Mouse (Mus musculus): Measurements from ENCODE around the gene Pmpca. TPM values are rescaled to one million over a fixed set of nuclear protein-coding genes. Genes with fewer than 3 reads are reported as not detected.
A peak's percentile ranks its signal among the peaks of the same experiment; 100 is the strongest.

The Pmpca gene
- polyA plus RNA-seq, 1 experiment = 106 TPM

GRCm38 (mm10) chr2:26423086-26423485 lies 33.9 kb downstream of the Pmpca start:
- DNase-seq (ENCODE audit: extremely low spot score in 1 of 2, low spot score in 1 of 2) = no peak

- DNase-seq (ENCODE audit: extremely low spot score in 1 of 2, low spot score in 1 of 2) = no peak
These were observed 35.4 kb downstream of the Pmpca start for GRCm38 (mm10) chr2:26424541-26424940.

DNA sequence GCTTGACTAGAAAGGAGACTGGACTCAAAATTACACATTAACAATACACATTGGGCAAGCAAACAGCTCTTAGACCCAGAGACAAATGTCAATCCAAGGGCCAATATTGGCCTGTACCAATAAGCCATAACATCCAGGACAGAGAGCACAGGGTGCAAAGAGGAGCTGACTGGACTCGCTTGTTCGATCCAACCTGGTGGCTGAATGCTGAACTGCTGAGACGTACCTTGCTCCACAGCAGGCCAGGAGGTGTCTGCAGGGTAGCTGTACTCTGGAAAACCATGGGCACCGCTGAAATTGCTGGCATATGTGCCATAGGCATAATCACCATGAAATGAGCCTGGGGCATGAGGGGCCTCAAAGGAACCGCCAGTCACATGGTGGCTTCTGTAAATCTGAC lies 40.7 kb downstream of the Pmpca start:
- DNase-seq (ENCODE audit: extremely low spot score in 1 of 2, low spot score in 1 of 2) = no peak

DNA sequence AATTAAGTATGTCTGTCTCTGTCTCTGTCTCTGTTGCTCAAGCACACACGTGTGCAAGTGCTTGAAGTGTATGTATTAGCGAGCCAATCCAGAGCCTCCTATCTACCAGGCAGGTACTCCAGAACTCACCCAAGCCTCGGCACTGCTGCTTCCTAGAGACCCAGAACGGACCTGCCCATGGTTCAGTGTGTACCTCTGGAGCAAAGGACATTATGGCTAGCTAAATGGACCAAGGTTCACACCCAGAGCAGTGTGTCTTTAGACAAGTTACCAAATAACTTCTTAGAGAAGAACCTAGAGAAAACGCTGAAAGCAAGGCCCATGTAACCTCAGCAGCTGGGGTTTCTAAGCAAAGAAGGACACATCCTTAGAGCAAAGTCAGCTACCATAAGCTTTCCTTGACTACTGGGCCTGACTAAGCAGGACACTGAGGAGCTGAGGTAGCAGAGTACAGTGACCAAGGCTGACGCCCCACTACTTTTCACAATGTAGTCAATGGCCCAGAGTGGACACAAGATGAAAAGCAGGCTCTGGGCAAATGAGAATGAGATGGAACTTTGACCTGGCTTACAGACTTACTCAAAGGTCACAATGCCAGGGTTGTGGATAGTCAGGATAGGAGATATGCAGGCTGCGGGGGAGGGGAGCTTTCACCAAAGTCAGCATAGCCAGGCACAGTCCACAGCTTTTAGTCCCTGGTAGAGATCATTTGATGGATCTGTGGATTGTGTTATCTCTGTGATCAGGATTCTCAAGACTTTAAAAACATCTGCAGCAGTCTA lies 45.8 kb downstream of the Pmpca start:
- DNase-seq (ENCODE audit: extremely low spot score in 1 of 2, low spot score in 1 of 2) = no peak

DNA sequence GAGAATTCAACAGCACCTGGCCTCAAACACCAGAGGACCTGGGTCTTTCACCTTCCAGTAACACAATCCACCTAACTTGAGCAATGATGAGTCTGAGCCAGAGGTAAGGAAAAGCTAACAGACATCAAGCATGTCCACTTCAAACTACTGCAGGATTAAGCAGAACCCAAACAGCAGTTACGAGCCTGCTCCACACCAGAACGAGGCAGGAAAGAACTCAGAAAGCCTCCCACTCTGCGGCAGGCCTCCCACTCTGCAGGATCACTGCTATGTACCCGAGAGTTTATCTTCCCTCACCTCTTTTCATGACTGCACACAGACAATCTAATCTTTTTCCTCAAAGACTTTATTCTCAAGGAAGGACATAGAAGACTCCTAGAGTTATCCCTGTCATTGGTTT lies 48.1 kb downstream of the Pmpca start:
- DNase-seq (ENCODE audit: extremely low spot score in 1 of 2, low spot score in 1 of 2) = peak in 1 of 2 experiments; percentile 73

GRCm38 (mm10) chr2:26438373-26438772 lies 49.2 kb downstream of the Pmpca start:
- no peak for DNase-seq (ENCODE audit: extremely low spot score in 1 of 2, low spot score in 1 of 2)

- no peak for DNase-seq (ENCODE audit: extremely low spot score in 1 of 2, low spot score in 1 of 2)
These were observed 50.5 kb downstream of the Pmpca start for GRCm38 (mm10) chr2:26439671-26440070.

DNA sequence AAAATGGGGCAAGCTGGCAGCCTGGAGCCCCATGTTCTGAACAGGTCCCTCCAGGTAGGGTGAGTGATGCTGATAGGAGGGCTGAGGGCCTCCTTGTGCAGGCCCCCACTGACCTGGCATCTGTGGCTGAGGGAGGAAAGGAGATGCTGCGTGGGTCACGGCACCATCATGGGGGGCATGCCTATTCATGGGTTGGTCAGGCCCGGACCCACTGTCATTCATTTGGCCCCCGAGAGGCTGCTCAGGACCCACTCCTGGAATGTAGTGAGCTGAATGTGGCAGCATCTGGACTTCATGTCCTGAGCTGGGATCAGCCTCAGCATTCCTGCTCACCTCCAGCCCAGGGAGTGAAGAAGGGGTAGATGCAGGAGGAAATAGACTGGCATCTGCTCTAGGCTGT lies 52.1 kb downstream of the Pmpca start:
- DNase-seq (ENCODE audit: extremely low spot score in 1 of 2, low spot score in 1 of 2) = no peak

DNA sequence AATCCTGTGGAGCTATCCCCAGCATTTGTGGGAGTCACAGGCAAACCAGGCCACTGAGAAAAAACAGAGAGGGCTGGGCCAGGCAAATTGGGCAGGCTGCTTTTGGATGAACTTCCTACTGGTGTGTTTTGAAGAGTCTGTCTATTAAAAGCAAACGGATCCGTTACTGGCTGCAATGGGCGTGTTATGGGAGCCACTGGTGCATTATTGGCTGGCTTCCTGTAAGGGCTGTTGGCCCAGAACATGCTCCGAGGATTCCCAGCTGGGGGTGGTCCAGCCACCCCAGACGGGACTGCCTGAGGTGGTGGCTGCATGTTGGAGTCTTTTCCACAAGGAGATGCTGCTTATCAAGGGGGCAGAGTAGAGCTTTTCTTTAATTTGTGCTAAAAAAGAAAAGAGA lies 52.5 kb downstream of the Pmpca start:
- no peak for DNase-seq (ENCODE audit: extremely low spot score in 1 of 2, low spot score in 1 of 2)

GRCm38 (mm10) chr2:26442843-26443242 lies 53.7 kb downstream of the Pmpca start:
- DNase-seq (ENCODE audit: extremely low spot score in 1 of 2, low spot score in 1 of 2) = no peak

- DNase-seq (ENCODE audit: extremely low spot score in 1 of 2, low spot score in 1 of 2) = no peak
These were observed 54.7 kb downstream of the Pmpca start for GRCm38 (mm10) chr2:26443876-26444275.

- DNase-seq (ENCODE audit: extremely low spot score in 1 of 2, low spot score in 1 of 2) = no peak
These were observed 55.2 kb downstream of the Pmpca start for GRCm38 (mm10) chr2:26444368-26444767.

GRCm38 (mm10) chr2:26444946-26445665 lies 56.0 kb downstream of the Pmpca start, which contains the start of gene Sec16a:
Gene Sec16a (minus strand): TSS chr2:26445216.
- peak; percentile 99 for DNase-seq (ENCODE audit: extremely low spot score in 1 of 2, low spot score in 1 of 2)

DNA sequence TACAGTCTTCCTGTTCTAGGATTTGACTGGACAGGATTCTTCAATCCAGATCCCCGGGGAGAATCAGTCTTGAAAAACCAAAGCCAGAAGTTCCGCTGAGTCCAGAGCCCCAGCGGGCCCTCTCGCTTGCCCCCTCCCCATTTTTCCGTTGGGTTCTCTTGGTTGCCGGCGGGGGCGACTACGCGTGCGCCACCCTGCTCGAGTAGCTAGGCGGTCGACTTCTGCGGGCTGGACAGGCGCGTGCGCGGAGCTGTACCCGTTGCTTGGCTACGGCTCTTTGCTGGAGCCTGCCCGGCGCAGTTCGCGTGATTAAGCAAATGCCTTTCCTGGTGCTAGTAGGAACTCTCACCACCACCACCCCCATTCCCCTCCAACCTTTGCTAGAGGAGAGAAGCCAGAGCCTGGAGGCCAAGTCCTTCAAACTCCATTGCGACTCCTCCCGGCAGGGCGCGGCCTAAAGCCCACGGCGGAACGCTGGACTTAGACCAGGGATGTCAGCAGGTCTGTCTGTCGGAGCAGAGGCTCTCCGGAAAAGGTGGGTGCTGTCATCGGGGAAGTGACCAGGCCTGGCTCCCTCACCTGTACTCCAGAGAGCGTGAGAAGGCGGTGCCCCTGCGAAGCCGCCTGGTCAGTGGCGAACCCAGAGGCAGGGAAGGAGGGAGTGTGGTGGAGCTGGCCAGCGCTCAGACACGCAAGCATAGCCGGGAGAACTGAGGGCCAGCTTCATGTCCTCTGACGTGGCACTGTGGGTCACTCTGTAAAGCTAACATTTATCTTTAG lies 56.7 kb downstream of the Pmpca start:
- DNase-seq (ENCODE audit: extremely low spot score in 1 of 2, low spot score in 1 of 2) = peak; percentile 92 to 93

DNA sequence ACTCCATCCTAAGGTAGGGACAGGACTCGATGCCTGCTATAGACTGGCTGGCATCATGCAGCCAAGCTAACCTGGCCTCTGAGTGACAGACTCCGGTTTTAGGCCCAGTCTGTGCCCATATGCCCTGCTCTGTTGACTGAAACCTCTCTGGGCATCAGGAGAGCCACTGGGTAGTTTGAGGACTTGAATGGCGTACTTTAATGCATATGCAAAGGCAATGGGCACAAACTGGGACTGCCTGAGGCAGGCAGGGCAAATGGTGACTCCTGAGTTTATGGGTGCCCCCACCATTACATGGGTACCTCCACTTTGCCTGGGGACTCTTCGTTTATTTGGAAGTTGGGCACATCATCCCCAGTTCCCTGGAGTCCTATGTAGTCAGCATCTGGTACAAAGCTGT lies 57.5 kb downstream of the Pmpca start:
- DNase-seq (ENCODE audit: extremely low spot score in 1 of 2, low spot score in 1 of 2) = no peak

Other genes starting within 250 kb of the Pmpca start
- gene Lhx3, start 181.1 kb upstream of the Pmpca start, polyA plus RNA-seq (2012; rRNA removed) = 0.13 and 0.22 TPM in 2 replicates
- gene Qsox2, start 151.8 kb upstream of the Pmpca start, polyA plus RNA-seq (2012; rRNA removed) = 25.0 and 26.2 TPM in 2 replicates
- gene Ccdc187, start 94.8 kb upstream of the Pmpca start, polyA plus RNA-seq (2012; rRNA removed) = 1.6 and 1.8 TPM in 2 replicates
- gene Gpsm1, start 73.8 kb upstream of the Pmpca start, polyA plus RNA-seq (2012; rRNA removed) = 248 and 275 TPM in 2 replicates
- gene Dnlz, start 37.2 kb upstream of the Pmpca start, polyA plus RNA-seq (2012; rRNA removed) = 35.2 and 37.1 TPM in 2 replicates
- gene Card9, start 28.4 kb upstream of the Pmpca start, polyA plus RNA-seq (2012; rRNA removed) = 6.6 TPM in 2 replicates
- gene Snapc4, start 8.7 kb upstream of the Pmpca start, polyA plus RNA-seq (2012; rRNA removed) = 65.9 and 80.2 TPM in 2 replicates
- 291 and 306 TPM in 2 replicates for gene Entr1, start within 50 bp of the Pmpca start, polyA plus RNA-seq (2012; rRNA removed)
- gene Inpp5e, start 19.9 kb downstream of the Pmpca start, polyA plus RNA-seq (2012; rRNA removed) = 26.6 and 31.6 TPM in 2 replicates
- gene Sec16a, start 55.9 kb downstream of the Pmpca start, polyA plus RNA-seq (2012; rRNA removed) = 30.8 and 36.1 TPM in 2 replicates
- gene Notch1, start 127.3 kb downstream of the Pmpca start, polyA plus RNA-seq (2012; rRNA removed) = 13.0 and 13.2 TPM in 2 replicates
- 123 and 130 TPM in 2 replicates for gene Egfl7, start 190.7 kb downstream of the Pmpca start, polyA plus RNA-seq (2012; rRNA removed)
- gene Gm20532, start 197.3 kb downstream of the Pmpca start, polyA plus RNA-seq (2012; rRNA removed) = not detected in 2 replicates
- 2.7 and 3.6 TPM in 2 replicates for gene Agpat2, start 215.1 kb downstream of the Pmpca start, polyA plus RNA-seq (2012; rRNA removed)
- gene Fam69b, start 239.1 kb downstream of the Pmpca start, polyA plus RNA-seq (2012; rRNA removed) = 82.4 and 88.0 TPM in 2 replicates

Data from frontal cortex, adult 2 months (tissue).